Mouse (Mus musculus): ENCODE data around the gene Tcl1b3. TPM values are rescaled to one million over a fixed set of nuclear protein-coding genes. Genes with fewer than 3 reads are reported as not detected.

Gene Tcl1b3
- polyA plus RNA-seq, 1 experiment, result not detected

DNA sequence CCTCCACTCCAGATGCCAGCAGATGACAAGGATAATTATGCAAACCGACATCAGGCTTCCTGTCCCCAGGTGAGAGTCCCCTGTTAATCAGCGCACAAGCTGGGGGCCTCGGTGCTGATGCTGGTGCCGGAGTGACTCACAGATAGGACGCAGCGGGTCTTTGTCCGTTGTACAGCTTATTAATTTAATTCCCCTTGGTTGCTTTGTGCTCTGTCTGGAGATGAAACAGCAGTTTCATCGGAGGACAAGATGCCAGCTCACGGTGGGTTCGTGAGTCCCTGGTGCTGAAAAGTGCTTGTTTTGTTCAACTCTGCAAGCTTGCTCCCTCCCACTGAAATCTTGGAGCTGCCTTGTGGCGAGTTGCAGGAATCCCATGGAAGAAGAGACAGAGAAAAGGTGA is 43.5 kb downstream of the Tcl1b3 start:
- no peak for DNase-seq (ENCODE audit: low read depth)

DNA sequence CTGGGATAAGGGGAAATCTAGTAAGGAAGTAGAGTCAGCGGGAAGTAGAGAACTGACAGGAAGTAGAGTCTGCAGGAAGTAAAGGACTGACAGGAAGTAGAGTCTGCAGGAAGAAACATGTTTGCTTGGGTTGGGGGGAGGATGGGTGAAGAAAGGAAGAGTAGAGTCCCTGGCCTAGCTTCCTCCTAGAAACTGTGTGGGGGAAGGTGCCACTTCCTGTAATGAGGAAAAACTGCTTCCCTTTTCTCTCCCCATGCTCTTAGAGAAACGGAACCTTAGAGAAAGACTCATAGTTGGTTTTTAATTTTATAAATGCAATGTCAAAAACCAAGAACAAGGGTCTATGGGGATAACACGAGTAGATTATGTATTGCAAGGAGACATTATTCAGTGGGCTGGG is 44.2 kb downstream of the Tcl1b3 start:
- no peak for DNase-seq (ENCODE audit: low read depth)

DNA sequence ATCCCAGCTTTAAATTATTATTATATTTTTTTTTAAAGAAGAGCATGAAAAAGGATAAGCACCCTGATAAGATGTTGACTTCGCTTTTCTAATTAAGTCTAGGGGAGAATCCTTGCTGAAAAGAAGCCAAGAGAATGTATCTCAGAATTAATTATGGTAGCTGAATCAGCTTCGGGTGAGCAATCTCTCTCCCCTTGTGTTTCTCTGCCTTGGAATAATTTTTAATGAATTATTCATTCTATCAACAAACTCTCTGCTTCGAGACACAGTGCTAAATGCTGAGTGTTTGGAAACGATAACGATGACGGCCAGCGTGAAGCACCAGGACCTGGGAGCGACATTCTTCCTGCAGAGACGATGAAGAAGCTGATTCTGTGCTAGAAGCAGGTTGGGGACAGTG is 48.2 kb downstream of the Tcl1b3 start:
- DNase-seq (ENCODE audit: low read depth), result no peak

Other genes starting within 250 kb of the Tcl1b3 start
- 3.4 TPM in 2 replicates for gene Syne3, start 181.2 kb upstream of the Tcl1b3 start, polyA plus RNA-seq (2012; rRNA removed)
- 63.7 and 93.0 TPM in 2 replicates for gene Glrx5, start 158.4 kb upstream of the Tcl1b3 start, polyA plus RNA-seq (2012; rRNA removed)
- gene Tcl1b2, start 45.0 kb upstream of the Tcl1b3 start, polyA plus RNA-seq (2012; rRNA removed), result not detected in 2 replicates
- not detected in 2 replicates for gene Tcl1b1, start 31.4 kb upstream of the Tcl1b3 start, polyA plus RNA-seq (2012; rRNA removed)
- gene Tcl1b5, start 14.7 kb upstream of the Tcl1b3 start, polyA plus RNA-seq (2012; rRNA removed), result not detected in 2 replicates
- gene Tcl1b4, start 10.9 kb downstream of the Tcl1b3 start, polyA plus RNA-seq (2012; rRNA removed), result not detected in 2 replicates
- not detected in 2 replicates for gene Tcl1, start 31.8 kb downstream of the Tcl1b3 start, polyA plus RNA-seq (2012; rRNA removed)
- gene Tunar, start 142.8 kb downstream of the Tcl1b3 start, polyA plus RNA-seq (2012; rRNA removed), result not detected in 2 replicates

All from gonadal fat pad, adult 2 months (tissue).